Mouse (Mus musculus) liver, embryonic 12.5 days (tissue): ENCODE results near the gene Zfp784. TPM values are rescaled to one million over a fixed set of nuclear protein-coding genes. Genes with fewer than 3 reads are reported as not detected.
"Not testable (repeated sequence)": the region's sequence is repeated elsewhere in the genome, so short reads cannot be mapped to it uniquely, and the experiment has no call there.

Source experiments
- ATAC-seq: fragments of 200-750 bp; cut with Nextera tagmentation; 2 replicates; pipeline ENCODE4 v1.8.0; 2017; ENCODE audit warnings: moderate number of reproducible peaks, mild to moderate bottlenecking, moderate library complexity
- H3K27ac ChIP-seq: fragments of 300-500 bp; sonication (generic); 2 replicates; pipeline ENCODE4 v1.5.1; 2016; ENCODE audit warnings: mild to moderate bottlenecking
- H3K27me3 ChIP-seq: fragments of 300-500 bp; sonication (generic); replicated peaks from 2 replicates; pipeline ENCODE4 v1.6.1; 2016; ENCODE audit warnings: mild to moderate bottlenecking, moderate library complexity
- H3K36me3 ChIP-seq: fragments of 300-500 bp; sonication (generic); 2 replicates; pipeline ENCODE4 v1.6.1; 2016; ENCODE audit warnings: mild to moderate bottlenecking, moderate library complexity
- H3K4me1 ChIP-seq: fragments of 300-500 bp; sonication (generic); 2 replicates; pipeline ENCODE4 v1.6.1; 2016
- H3K4me2 ChIP-seq: fragments of 300-500 bp; sonication (generic); 2 replicates; pipeline ENCODE4 v1.6.1; 2016; ENCODE audit warnings: mild to moderate bottlenecking, moderate library complexity
- H3K4me3 ChIP-seq: fragments of 300-500 bp; sonication (generic); 2 replicates; pipeline ENCODE4 v1.5.1; 2016; ENCODE audit warnings: mild to moderate bottlenecking, moderate library complexity
- H3K9ac ChIP-seq: fragments of 300-500 bp; sonication (generic); 2 replicates; pipeline ENCODE4 v1.6.1; 2016; ENCODE audit warnings: mild to moderate bottlenecking, moderate library complexity
- H3K9me3 ChIP-seq: fragments of 300-500 bp; sonication (generic); replicated peaks from 2 replicates; pipeline ENCODE4 v1.6.1; 2016; ENCODE audit warnings: mild to moderate bottlenecking, moderate library complexity
- WGBS: fragments of 180-500 bp; shearing (Covaris S2); methylation state at CpG from one replicate; pipeline ENCODE4 v1.1.7; 2016; ENCODE audit not compliant: insufficient replicate concordance; 5-methylcytosine and 5-hydroxymethylcytosine counted together
- polyA plus RNA-seq: library from polyadenylated mRNA; unstranded; fragments of >200 nt; fragmentation: Nextera tagmentation; extraction: Ambion mirVana; gene quantifications from 2 replicates; pipeline ENCODE4 v1.2.1, GENCODE M21; 2016

Gene Zfp784
- polyA plus RNA-seq, 1 experiment from 2014 or later: 1.3 TPM

- no peak for ATAC-seq
- no peaks in the 10 kb centered on the region for H3K27me3 ChIP-seq
- no peak overlapping the region for H3K9ac ChIP-seq
- H3K36me3 ChIP-seq: peaks cover 52% of the 10 kb centered on the region
- no peak overlapping the region for H3K4me2 ChIP-seq
- peaks cover 28% of the 10 kb centered on the region for H3K4me1 ChIP-seq
- no peak overlapping the region for H3K27ac ChIP-seq
- WGBS: 87% methylated on average over 9 of the region's 9 CpGs
- H3K9me3 ChIP-seq: peaks cover 12% of the 10 kb centered on the region
- H3K4me3 ChIP-seq: no peak overlapping the region
Observed at GRCm38 (mm10) chr7:5036136-5036535, 2.1 kb downstream of the Zfp784 start.

- Histone ChIP-seq H3K27ac (no peak overlapping the region), H3K27me3 (no peaks in the 10 kb centered on the region), H3K9ac (no peak overlapping the region), H3K4me2 (no peak overlapping the region), H3K9me3 (peaks cover 17% of the 10 kb centered on the region), H3K4me3 (no peak overlapping the region), H3K4me1 (peaks cover 28% of the 10 kb centered on the region), H3K36me3 (peaks cover 56% of the 10 kb centered on the region)
- 89% methylated on average over 17 of the region's 17 CpGs for WGBS
- no peak for ATAC-seq
Observed at GRCm38 (mm10) chr7:5035628-5036027, 2.6 kb downstream of the Zfp784 start.

GRCm38 (mm10) chr7:5033818-5034217 is 4.4 kb downstream of the Zfp784 start, which contains the start of gene 4632433K11Rik:
Gene 4632433K11Rik, plus strand, starts transcription at chr7:5034118.
- H3K27ac ChIP-seq: no peak within 1 kb of the TSS
- no peak within 1 kb of the TSS for H3K9ac ChIP-seq
- peaks cover 72% of the 10 kb centered on the region for H3K36me3 ChIP-seq
- no peak for ATAC-seq
- peaks cover 35% of the 10 kb centered on the region for H3K9me3 ChIP-seq
- peaks cover 16% of the 10 kb centered on the region for H3K4me1 ChIP-seq
- WGBS: 65% methylated on average over 3 of the region's 3 CpGs
- H3K4me3 ChIP-seq: no peak within 1 kb of the TSS
- no peaks in the 10 kb centered on the region for H3K27me3 ChIP-seq
- H3K4me2 ChIP-seq: no peak within 1 kb of the TSS

GRCm38 (mm10) chr7:5031496-5031895 is 6.8 kb downstream of the Zfp784 start:
- H3K27me3 ChIP-seq: no peaks in the 10 kb centered on the region
- H3K4me3 ChIP-seq: no peak overlapping the region
- H3K27ac ChIP-seq: no peak overlapping the region
- H3K4me2 ChIP-seq: no peak overlapping the region
- WGBS: 90% methylated on average over 46 of the region's 46 CpGs
- peaks cover 38% of the 10 kb centered on the region for H3K9me3 ChIP-seq
- peaks cover 94% of the 10 kb centered on the region for H3K36me3 ChIP-seq
- no peak overlapping the region for H3K9ac ChIP-seq
- no peak for ATAC-seq
- no peaks in the 10 kb centered on the region for H3K4me1 ChIP-seq

GRCm38 (mm10) chr7:5030554-5031275 is 7.5 kb downstream of the Zfp784 start:
- Histone ChIP-seq H3K27me3 (no peaks in the 10 kb centered on the region), H3K9ac (no peak overlapping the region), H3K4me3 (peak overlapping the region; percentile 7; the same call in 1 of the 2 replicates), H3K4me2 (no peak overlapping the region), H3K27ac (no peak overlapping the region), H3K9me3 (peaks cover 38% of the 10 kb centered on the region), H3K36me3 (peaks cover 93% of the 10 kb centered on the region), H3K4me1 (no peaks in the 10 kb centered on the region)
- no peak for ATAC-seq
- 92% methylated on average over 63 of the region's 63 CpGs for WGBS

- no peak for ATAC-seq
- 85% methylated on average over 21 of the region's 21 CpGs for WGBS
- Histone ChIP-seq H3K4me2 (no peak overlapping the region), H3K4me3 (0 out of 2 replicates have a peak overlapping the region, but pooled peaks have one; percentile 5), H3K4me1 (no peaks in the 10 kb centered on the region), H3K9ac (no peak overlapping the region), H3K27ac (no peak overlapping the region), H3K36me3 (peaks cover 93% of the 10 kb centered on the region), H3K27me3 (no peaks in the 10 kb centered on the region), H3K9me3 (peaks cover 38% of the 10 kb centered on the region)
Observed at GRCm38 (mm10) chr7:5029946-5030345, 8.3 kb downstream of the Zfp784 start.

GRCm38 (mm10) chr7:5029543-5029942 is 8.7 kb downstream of the Zfp784 start:
- Histone ChIP-seq H3K9ac (no peak overlapping the region), H3K9me3 (peaks cover 38% of the 10 kb centered on the region), H3K36me3 (peaks cover 93% of the 10 kb centered on the region), H3K4me2 (no peak overlapping the region), H3K4me1 (no peaks in the 10 kb centered on the region), H3K27ac (no peak overlapping the region), H3K4me3 (no peak overlapping the region), H3K27me3 (no peaks in the 10 kb centered on the region)
- WGBS: 93% methylated on average over 22 of the region's 22 CpGs
- ATAC-seq: no peak

GRCm38 (mm10) chr7:5021197-5021596 is 17.0 kb downstream of the Zfp784 start:
- 42% methylated on average over 5 of the region's 5 CpGs for WGBS
- ATAC-seq: no peak
- peak overlapping the region; percentile 97 for H3K27ac ChIP-seq
- peaks cover 69% of the 10 kb centered on the region for H3K36me3 ChIP-seq
- peak overlapping the region; percentile 95 for H3K9ac ChIP-seq
- peak overlapping the region; percentile 88 for H3K4me3 ChIP-seq
- H3K27me3 ChIP-seq: no peaks in the 10 kb centered on the region
- H3K9me3 ChIP-seq: 0 out of 2 replicates have a peak, but pooled peaks cover 5% of the 10 kb centered on the region
- H3K4me1 ChIP-seq: peaks cover 39% of the 10 kb centered on the region
- H3K4me2 ChIP-seq: peak overlapping the region; percentile 76

GRCm38 (mm10) chr7:5020685-5021084 is 17.6 kb downstream of the Zfp784 start:
- Histone ChIP-seq H3K4me1 (peaks cover 44% of the 10 kb centered on the region), H3K4me2 (peak overlapping the region; percentile 76), H3K9ac (peak overlapping the region; percentile 95), H3K9me3 (0 out of 2 replicates have a peak, but pooled peaks cover 5% of the 10 kb centered on the region), H3K36me3 (peaks cover 64% of the 10 kb centered on the region), H3K4me3 (peak overlapping the region; percentile 88), H3K27me3 (no peaks in the 10 kb centered on the region), H3K27ac (peak overlapping the region; percentile 97)
- 0% methylated on average over 10 of the region's 15 CpGs for WGBS
- ATAC-seq: peak; percentile 1; the same call in 1 of the 2 replicates

GRCm38 (mm10) chr7:5020000-5020681 is 18.1 kb downstream of the Zfp784 start, which contains the start of the genes Zfp865 and Ccdc106:
Gene Zfp865, plus strand, starts transcription at chr7:5020376.
Gene Ccdc106, plus strand, starts transcription at chr7:5020553.
- peak within 1 kb of the TSS; percentile 97 for H3K27ac ChIP-seq
- H3K9me3 ChIP-seq: 0 out of 2 replicates have a peak, but pooled peaks cover 5% of the 10 kb centered on the region
- no peaks in the 10 kb centered on the region for H3K27me3 ChIP-seq
- peak within 1 kb of the TSS; percentile 88 for H3K4me3 ChIP-seq
- ATAC-seq: peak; percentile 87
- H3K36me3 ChIP-seq: peaks cover 59% of the 10 kb centered on the region
- peaks cover 44% of the 10 kb centered on the region for H3K4me1 ChIP-seq
- H3K9ac ChIP-seq: peak within 1 kb of the TSS; percentile 95
- under 1% methylated on average over 44 of the region's 49 CpGs for WGBS
- peak within 1 kb of the TSS; percentile 76 for H3K4me2 ChIP-seq

- H3K9ac ChIP-seq: peak overlapping the region; percentile 95
- peak overlapping the region; percentile 88 for H3K4me3 ChIP-seq
- not testable (repeated sequence) for ATAC-seq
Observed at GRCm38 (mm10) chr7:5019576-5019975, 18.7 kb downstream of the Zfp784 start.

GRCm38 (mm10) chr7:5017931-5018330 is 20.3 kb downstream of the Zfp784 start:
- Histone ChIP-seq H3K4me3 (no peak overlapping the region), H3K9ac (no peak overlapping the region), H3K4me1 (peaks cover 52% of the 10 kb centered on the region), H3K9me3 (0 out of 2 replicates have a peak, but pooled peaks cover 5% of the 10 kb centered on the region), H3K36me3 (peaks cover 39% of the 10 kb centered on the region), H3K27me3 (no peaks in the 10 kb centered on the region), H3K4me2 (no peak overlapping the region), H3K27ac (no peak overlapping the region)
- ATAC-seq: no peak
- 92% methylated on average over 21 of the region's 21 CpGs for WGBS

More at GRCm38 (mm10) chr7:5019576-5019975, 18.7 kb downstream of the Zfp784 start:
- Histone ChIP-seq H3K4me1 (peaks cover 44% of the 10 kb centered on the region), H3K36me3 (peaks cover 53% of the 10 kb centered on the region), H3K4me2 (peak overlapping the region; percentile 76), H3K27ac (peak overlapping the region; percentile 97)
- H3K9me3 ChIP-seq, H3K27me3 ChIP-seq: not testable (repeated sequence)
- 27% methylated on average over 8 of the region's 8 CpGs for WGBS
